Mouse (Mus musculus) liver, embryonic 14.5 days (tissue): Measurements from ENCODE around the gene Steap4. TPM values are rescaled to one million over a fixed set of nuclear protein-coding genes. Genes with fewer than 3 reads are reported as not detected.

ENCODE experiments used
- ATAC-seq: fragments of 200-750 bp; cut with Nextera tagmentation; 2 replicates; pipeline ENCODE4 v1.8.0; 2017; ENCODE audit warnings: moderate number of reproducible peaks, mild to moderate bottlenecking, moderate library complexity; ENCODE audit not compliant: insufficient read depth
- DNase-seq, 3 experiments: peaks; one replicate each; pipeline ENCODE4 v3.0.0-alpha.2; 2012 to 2013; ENCODE audit warnings: low read depth in 3 of 3, low spot score in 3 of 3
- H3K27ac ChIP-seq: fragments of 300-500 bp; sonication (generic); 2 replicates; pipeline ENCODE4 v1.5.1; 2014; ENCODE audit warnings: moderate library complexity, mild to moderate bottlenecking, control low read depth, inconsistent platforms
- H3K27me3 ChIP-seq: fragments of 300-500 bp; sonication (generic); 2 replicates; pipeline ENCODE4 v1.6.1; 2014; ENCODE audit warnings: mild to moderate bottlenecking, low read length, moderate library complexity; ENCODE audit not compliant: control insufficient read depth, insufficient read depth
- H3K36me3 ChIP-seq: fragments of 300-500 bp; sonication (generic); replicated peaks from 2 replicates; pipeline ENCODE4 v1.6.1; 2014; ENCODE audit warnings: low read depth; ENCODE audit not compliant: control insufficient read depth, insufficient read depth
- H3K4me1 ChIP-seq, 2 experiments: fragments of 200-500 bp in 1 of 2; fragments of 300-500 bp in 1 of 2; sonication (generic) in 1 of 2; replicated peaks; 2 replicates each; pipeline ENCODE4 v1.6.1; 2012 to 2014; ENCODE audit warnings: antibody characterized with exemption in 1 of 2, inconsistent platforms in 1 of 2, low read length in 1 of 2; ENCODE audit not compliant: control insufficient read depth in 2 of 2, insufficient read depth in 2 of 2
- H3K4me2 ChIP-seq: fragments of 300-500 bp; sonication (generic); 2 replicates; pipeline ENCODE4 v1.6.1; 2014; ENCODE audit warnings: low read depth, mild to moderate bottlenecking, control low read depth, moderate library complexity
- H3K4me3 ChIP-seq, 2 experiments: fragments of 200-500 bp in 1 of 2; fragments of 300-500 bp in 1 of 2; sonication (generic) in 1 of 2; 2 replicates each; pipeline ENCODE4 v1.5.1; 2012 to 2014; ENCODE audit warnings: low read depth in 2 of 2, low read length in 2 of 2, mild to moderate bottlenecking in 2 of 2, control low read depth in 1 of 2, inconsistent platforms in 1 of 2, moderate library complexity in 1 of 2; ENCODE audit not compliant: insufficient read depth in 1 of 2
- H3K9ac ChIP-seq: fragments of 300-500 bp; sonication (generic); replicated peaks from 2 replicates; pipeline ENCODE4 v1.6.1; 2014; ENCODE audit warnings: mild to moderate bottlenecking, control low read depth, moderate library complexity
- H3K9me3 ChIP-seq: fragments of 300-500 bp; sonication (generic); 2 replicates; pipeline ENCODE4 v1.6.1; 2016; ENCODE audit warnings: low read length, mixed read lengths; ENCODE audit not compliant: control insufficient read depth
- CTCF ChIP-seq: IDR thresholded peaks from 2 replicates; pipeline ENCODE4 v1.5.1; 2016; ENCODE audit warnings: antibody characterized with exemption, low read depth, control low read depth
- EP300 ChIP-seq: IDR thresholded peaks from 2 replicates; pipeline ENCODE4 v1.6.1; 2016; ENCODE audit warnings: antibody characterized with exemption, low read depth
- WGBS: fragments of 180-500 bp; shearing (Covaris S2); extraction: QIAGEN DNeasy Blood & Tissue Kit; methylation state at CpG from one replicate; pipeline ENCODE4 v1.1.7; 2014; ENCODE audit not compliant: insufficient replicate concordance; 5-methylcytosine and 5-hydroxymethylcytosine counted together
- polyA plus RNA-seq, 2 experiments: library from polyadenylated mRNA; depleted of rRNA in 1 of 2; stranded (reverse) in 1 of 2; unstranded in 1 of 2; fragments of >200 nt; fragmentation: Nextera tagmentation in 1 of 2; extraction: Ambion mirVana in 1 of 2; gene quantifications; 2 replicates each; pipeline versions ENCODE4 v1.2.1 to v1.2.3; 2012 to 2014

The Steap4 gene
- polyA plus RNA-seq, 2 experiments = 2.0 to 4.5 TPM

GRCm38 (mm10) chr5:7996401-7997044 is 36.3 kb downstream of the Steap4 start:
- Histone ChIP-seq H3K4me3 (no peak overlapping the region), H3K9ac (no peak overlapping the region), H3K4me2 (no peak overlapping the region), H3K9me3 (no peaks in the 10 kb centered on the region), H3K27ac (no peak overlapping the region), H3K4me1 (no peaks in the 10 kb centered on the region), H3K36me3 (no peaks in the 10 kb centered on the region), H3K27me3 (no peaks in the 10 kb centered on the region)
- DNase-seq (no peak), ATAC-seq (no peak)
- TF ChIP-seq CTCF = peak; percentile 45; the same call in 1 of the 2 replicates
- TF ChIP-seq EP300 = no peak
- WGBS = 45% methylated on average over 8 of the region's 8 CpGs

GRCm38 (mm10) chr5:7997086-7997485 is 36.8 kb downstream of the Steap4 start:
- Histone ChIP-seq H3K27me3 (no peaks in the 10 kb centered on the region), H3K9ac (no peak overlapping the region), H3K36me3 (no peaks in the 10 kb centered on the region), H3K4me2 (no peak overlapping the region), H3K9me3 (no peaks in the 10 kb centered on the region), H3K27ac (no peak overlapping the region), H3K4me3 (no peak overlapping the region), H3K4me1 (no peaks in the 10 kb centered on the region)
- DNase-seq (no peak), ATAC-seq (no peak)
- 74% methylated on average over 2 of the region's 2 CpGs for WGBS
- TF ChIP-seq EP300 = no peak

GRCm38 (mm10) chr5:8000466-8000865 is 40.2 kb downstream of the Steap4 start:
- Histone ChIP-seq H3K27ac (no peak overlapping the region), H3K27me3 (no peaks in the 10 kb centered on the region), H3K4me2 (no peak overlapping the region), H3K9ac (no peak overlapping the region), H3K9me3 (no peaks in the 10 kb centered on the region), H3K4me3 (no peak overlapping the region), H3K4me1 (no peaks in the 10 kb centered on the region), H3K36me3 (no peaks in the 10 kb centered on the region)
- ATAC-seq = no peak
- no peak for DNase-seq
- WGBS = 58% methylated on average over 10 of the region's 10 CpGs
- TF ChIP-seq CTCF (no peak), EP300 (no peak)

- DNase-seq = no peak
- no peaks in the 10 kb centered on the region for H3K4me1 ChIP-seq
Observed at GRCm38 (mm10) chr5:8002827-8003226, 42.6 kb downstream of the Steap4 start.

GRCm38 (mm10) chr5:8013276-8013675 is 53.0 kb downstream of the Steap4 start:
- H3K9ac ChIP-seq = no peak overlapping the region
- WGBS = 56% methylated on average over 3 of the region's 3 CpGs
- no peak overlapping the region for H3K27ac ChIP-seq
- TF ChIP-seq EP300 (no peak), CTCF (no peak)
- no peaks in the 10 kb centered on the region for H3K36me3 ChIP-seq
- H3K4me2 ChIP-seq = no peak overlapping the region
- no peaks in the 10 kb centered on the region for H3K27me3 ChIP-seq
- ATAC-seq (no peak), DNase-seq (no peak)
- H3K9me3 ChIP-seq = no peaks in the 10 kb centered on the region
- H3K4me1 ChIP-seq = no peaks in the 10 kb centered on the region
- no peak overlapping the region for H3K4me3 ChIP-seq

More at GRCm38 (mm10) chr5:8002827-8003226, 42.6 kb downstream of the Steap4 start:
- no peaks in the 10 kb centered on the region for H3K9me3 ChIP-seq
- H3K4me3 ChIP-seq = no peak overlapping the region
- no peak for ATAC-seq
- no peak overlapping the region for H3K9ac ChIP-seq
- TF ChIP-seq EP300 = no peak
- TF ChIP-seq CTCF = no peak
- H3K36me3 ChIP-seq = no peaks in the 10 kb centered on the region
- H3K27me3 ChIP-seq = no peaks in the 10 kb centered on the region
- no peak overlapping the region for H3K27ac ChIP-seq
- no peak overlapping the region for H3K4me2 ChIP-seq

Other genes starting within 250 kb of the Steap4 start
- gene Sri, start 85.6 kb downstream of the Steap4 start, polyA plus RNA-seq (2012; rRNA removed) = 94.4 and 103 TPM in 2 replicates
- gene Sri, start 85.6 kb downstream of the Steap4 start, polyA plus RNA-seq (2014; fragmentation: Nextera tagmentation; extraction: Ambion mirVana) = 222 and 228 TPM in 2 replicates